Mouse (Mus musculus) G1E (cell line): ENCODE measurements around the gene Plxna4.

Experiments
- CTCF ChIP-seq: IDR thresholded peaks from 2 replicates; pipeline ENCODE4 v1.5.1; 2012; ENCODE audit warnings: low read depth, low read length, inconsistent platforms, mixed read lengths
- GATA1 ChIP-seq: IDR thresholded peaks from 2 replicates; pipeline ENCODE4 v1.6.1; 2012; ENCODE audit warnings: borderline replicate concordance, low read length, inconsistent platforms, mixed read lengths

DNA sequence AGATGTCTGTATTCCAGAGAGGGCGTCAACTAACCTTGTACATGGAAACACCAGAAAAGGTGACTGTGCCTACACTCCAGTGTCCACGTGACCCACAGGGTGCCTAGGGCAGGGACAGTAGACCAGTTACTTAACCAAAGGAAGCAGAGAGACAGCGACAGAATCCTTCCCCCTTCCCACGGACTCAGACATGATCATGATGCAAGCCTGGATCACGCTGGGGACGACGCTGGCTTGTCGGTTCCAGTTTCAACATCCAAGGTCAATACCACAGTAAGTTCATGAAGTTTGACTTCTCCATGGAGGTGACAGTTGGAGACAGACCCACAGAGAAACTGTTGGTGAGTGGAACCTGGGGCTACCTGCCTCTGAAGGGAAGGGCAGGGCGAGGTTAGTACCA is 192.6 kb downstream of the Plxna4 start:
- TF ChIP-seq GATA1 (no peak), CTCF (no peak)
